Mouse (Mus musculus) liver, embryonic 14.5 days (tissue): ENCODE results near the gene Scgn. TPM values are rescaled to one million over a fixed set of nuclear protein-coding genes. Genes with fewer than 3 reads are reported as not detected.

Source experiments
- ATAC-seq: fragments of 200-750 bp; cut with Nextera tagmentation; 2 replicates; pipeline ENCODE4 v1.8.0; 2017; ENCODE audit warnings: moderate number of reproducible peaks, mild to moderate bottlenecking, moderate library complexity; ENCODE audit not compliant: insufficient read depth
- DNase-seq, 3 experiments: peaks; one replicate each; pipeline ENCODE4 v3.0.0-alpha.2; 2012 to 2013; ENCODE audit warnings: low read depth in 3 of 3, low spot score in 3 of 3
- H3K27ac ChIP-seq: fragments of 300-500 bp; sonication (generic); 2 replicates; pipeline ENCODE4 v1.5.1; 2014; ENCODE audit warnings: moderate library complexity, mild to moderate bottlenecking, control low read depth, inconsistent platforms
- H3K27me3 ChIP-seq: fragments of 300-500 bp; sonication (generic); 2 replicates; pipeline ENCODE4 v1.6.1; 2014; ENCODE audit warnings: mild to moderate bottlenecking, low read length, moderate library complexity; ENCODE audit not compliant: control insufficient read depth, insufficient read depth
- H3K36me3 ChIP-seq: fragments of 300-500 bp; sonication (generic); replicated peaks from 2 replicates; pipeline ENCODE4 v1.6.1; 2014; ENCODE audit warnings: low read depth; ENCODE audit not compliant: control insufficient read depth, insufficient read depth
- H3K4me1 ChIP-seq, 2 experiments: fragments of 200-500 bp in 1 of 2; fragments of 300-500 bp in 1 of 2; sonication (generic) in 1 of 2; replicated peaks; 2 replicates each; pipeline ENCODE4 v1.6.1; 2012 to 2014; ENCODE audit warnings: antibody characterized with exemption in 1 of 2, inconsistent platforms in 1 of 2, low read length in 1 of 2; ENCODE audit not compliant: control insufficient read depth in 2 of 2, insufficient read depth in 2 of 2
- H3K4me2 ChIP-seq: fragments of 300-500 bp; sonication (generic); 2 replicates; pipeline ENCODE4 v1.6.1; 2014; ENCODE audit warnings: low read depth, mild to moderate bottlenecking, control low read depth, moderate library complexity
- H3K4me3 ChIP-seq, 2 experiments: fragments of 200-500 bp in 1 of 2; fragments of 300-500 bp in 1 of 2; sonication (generic) in 1 of 2; 2 replicates each; pipeline ENCODE4 v1.5.1; 2012 to 2014; ENCODE audit warnings: low read depth in 2 of 2, low read length in 2 of 2, mild to moderate bottlenecking in 2 of 2, control low read depth in 1 of 2, inconsistent platforms in 1 of 2, moderate library complexity in 1 of 2; ENCODE audit not compliant: insufficient read depth in 1 of 2
- H3K9ac ChIP-seq: fragments of 300-500 bp; sonication (generic); replicated peaks from 2 replicates; pipeline ENCODE4 v1.6.1; 2014; ENCODE audit warnings: mild to moderate bottlenecking, control low read depth, moderate library complexity
- H3K9me3 ChIP-seq: fragments of 300-500 bp; sonication (generic); 2 replicates; pipeline ENCODE4 v1.6.1; 2016; ENCODE audit warnings: low read length, mixed read lengths; ENCODE audit not compliant: control insufficient read depth
- CTCF ChIP-seq: IDR thresholded peaks from 2 replicates; pipeline ENCODE4 v1.5.1; 2016; ENCODE audit warnings: antibody characterized with exemption, low read depth, control low read depth
- EP300 ChIP-seq: IDR thresholded peaks from 2 replicates; pipeline ENCODE4 v1.6.1; 2016; ENCODE audit warnings: antibody characterized with exemption, low read depth
- WGBS: fragments of 180-500 bp; shearing (Covaris S2); extraction: QIAGEN DNeasy Blood & Tissue Kit; methylation state at CpG from one replicate; pipeline ENCODE4 v1.1.7; 2014; ENCODE audit not compliant: insufficient replicate concordance; 5-methylcytosine and 5-hydroxymethylcytosine counted together
- polyA plus RNA-seq, 2 experiments: library from polyadenylated mRNA; depleted of rRNA in 1 of 2; stranded (reverse) in 1 of 2; unstranded in 1 of 2; fragments of >200 nt; fragmentation: Nextera tagmentation in 1 of 2; extraction: Ambion mirVana in 1 of 2; gene quantifications; 2 replicates each; pipeline versions ENCODE4 v1.2.1 to v1.2.3; 2012 to 2014

The Scgn gene
- polyA plus RNA-seq, 2 experiments, result not detected

DNA sequence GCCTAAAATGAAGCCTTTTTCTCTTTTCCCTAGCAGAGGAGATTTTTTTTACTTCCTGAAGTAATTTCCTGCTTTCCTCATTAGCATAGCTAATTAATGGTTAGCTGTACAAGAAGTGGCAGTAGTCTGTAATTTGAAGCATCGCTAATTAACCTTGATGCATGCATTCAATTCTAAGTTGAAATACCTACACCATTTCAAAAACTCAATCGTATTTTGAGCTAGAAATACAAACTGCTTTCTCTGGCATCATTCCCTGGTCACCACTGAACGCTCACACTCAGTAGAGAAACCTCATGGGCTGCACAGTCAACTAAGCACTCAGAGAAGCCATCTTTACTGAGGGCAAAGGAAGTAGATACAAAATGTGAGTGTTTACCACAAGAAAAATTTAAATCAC, 3.7 kb upstream of the Scgn start:
- H3K36me3 ChIP-seq, result no peaks in the 10 kb centered on the region
- no peak overlapping the region for H3K9ac ChIP-seq
- WGBS, result 51% methylated on average over 3 of the region's 3 CpGs
- no peak overlapping the region for H3K4me2 ChIP-seq
- DNase-seq (no peak), ATAC-seq (no peak)
- peaks cover 20% of the 10 kb centered on the region for H3K27me3 ChIP-seq
- no peak overlapping the region for H3K4me3 ChIP-seq
- no peaks in the 10 kb centered on the region for H3K9me3 ChIP-seq
- H3K4me1 ChIP-seq, result no peaks in the 10 kb centered on the region
- H3K27ac ChIP-seq, result no peak overlapping the region
- no peak for TF ChIP-seq EP300
- TF ChIP-seq CTCF, result no peak

DNA sequence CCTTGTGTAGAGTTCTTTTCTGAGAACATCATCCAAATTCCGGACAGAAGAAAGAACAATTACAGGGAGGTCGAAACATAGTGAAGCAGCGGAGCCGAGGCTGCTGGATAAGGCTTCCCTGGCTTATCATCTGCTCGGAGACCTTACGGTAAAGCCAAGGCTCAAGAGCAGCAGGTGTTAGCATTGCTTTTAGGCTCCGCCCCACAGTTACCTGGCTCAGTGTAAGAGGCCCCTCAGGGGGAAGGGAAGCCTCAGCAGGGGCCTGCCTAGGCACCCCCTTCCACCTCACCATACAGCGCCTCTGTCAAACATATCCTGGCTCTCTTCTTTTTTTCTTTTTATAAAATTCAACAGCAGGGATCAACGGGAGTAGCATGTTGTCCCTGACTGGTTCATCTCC, 3.0 kb upstream of the Scgn start:
- Histone ChIP-seq H3K27me3 (peaks cover 20% of the 10 kb centered on the region), H3K9ac (no peak overlapping the region)
- ATAC-seq, result no peak

DNA sequence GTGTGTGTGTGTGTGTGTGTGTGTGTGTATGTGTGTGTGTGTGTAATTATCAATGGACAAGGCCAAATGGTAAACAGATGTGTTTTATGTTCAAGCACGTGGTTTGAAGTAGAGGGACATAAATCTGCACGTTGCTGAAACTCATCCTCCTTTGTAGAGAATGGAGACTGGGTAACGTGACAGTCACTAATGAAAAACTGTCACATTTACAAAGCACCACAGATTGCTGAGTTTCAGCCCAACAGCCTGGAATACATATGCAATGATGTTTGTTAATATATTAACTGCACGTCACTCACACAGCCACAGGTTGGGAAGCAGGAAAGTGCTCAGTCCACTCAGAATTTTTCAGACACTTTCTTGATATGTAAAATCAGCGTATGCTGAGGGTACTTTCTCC, 563 bp downstream of the Scgn start:
- ATAC-seq, result no peak
- TF ChIP-seq CTCF, result no peak
- no peak for TF ChIP-seq EP300
- 33% methylated on average over 5 of the region's 5 CpGs for WGBS
- Histone ChIP-seq H3K36me3 (no peaks in the 10 kb centered on the region), H3K4me1 (no peaks in the 10 kb centered on the region), H3K4me2 (no peak overlapping the region), H3K9ac (no peak overlapping the region), H3K27ac (no peak overlapping the region), H3K4me3 (no peak overlapping the region), H3K9me3 (no peaks in the 10 kb centered on the region), H3K27me3 (peaks cover 20% of the 10 kb centered on the region)
- no peak for DNase-seq

More for the DNA sequence above, 3.0 kb upstream of the Scgn start:
- Histone ChIP-seq H3K4me2 (no peak overlapping the region), H3K27ac (no peak overlapping the region), H3K9me3 (no peaks in the 10 kb centered on the region), H3K36me3 (no peaks in the 10 kb centered on the region), H3K4me3 (no peak overlapping the region), H3K4me1 (no peaks in the 10 kb centered on the region)
- no peak for DNase-seq
- 18% methylated on average over 9 of the region's 9 CpGs for WGBS
- no peak for TF ChIP-seq EP300
- TF ChIP-seq CTCF, result no peak

GRCm38 (mm10) chr13:23985130-23985529, 5.9 kb downstream of the Scgn start:
- no peaks in the 10 kb centered on the region for H3K36me3 ChIP-seq
- no peak overlapping the region for H3K27ac ChIP-seq
- TF ChIP-seq CTCF (no peak), EP300 (no peak)
- no peaks in the 10 kb centered on the region for H3K4me1 ChIP-seq
- no peaks in the 10 kb centered on the region for H3K27me3 ChIP-seq
- H3K4me2 ChIP-seq, result no peak overlapping the region
- H3K4me3 ChIP-seq, result no peak overlapping the region
- WGBS, result 39% methylated on average over 3 of the region's 3 CpGs
- no peak overlapping the region for H3K9ac ChIP-seq
- H3K9me3 ChIP-seq, result no peaks in the 10 kb centered on the region
- DNase-seq (no peak), ATAC-seq (no peak)

GRCm38 (mm10) chr13:23972271-23972670, 18.7 kb downstream of the Scgn start:
- Histone ChIP-seq H3K4me2 (no peak overlapping the region), H3K27ac (no peak overlapping the region), H3K4me3 (no peak overlapping the region), H3K27me3 (no peaks in the 10 kb centered on the region), H3K4me1 (no peaks in the 10 kb centered on the region), H3K9ac (no peak overlapping the region), H3K36me3 (no peaks in the 10 kb centered on the region), H3K9me3 (no peaks in the 10 kb centered on the region)
- WGBS, result 44% methylated on average over 5 of the region's 5 CpGs
- DNase-seq (no peak), ATAC-seq (no peak)
- no peak for TF ChIP-seq CTCF
- no peak for TF ChIP-seq EP300

DNA sequence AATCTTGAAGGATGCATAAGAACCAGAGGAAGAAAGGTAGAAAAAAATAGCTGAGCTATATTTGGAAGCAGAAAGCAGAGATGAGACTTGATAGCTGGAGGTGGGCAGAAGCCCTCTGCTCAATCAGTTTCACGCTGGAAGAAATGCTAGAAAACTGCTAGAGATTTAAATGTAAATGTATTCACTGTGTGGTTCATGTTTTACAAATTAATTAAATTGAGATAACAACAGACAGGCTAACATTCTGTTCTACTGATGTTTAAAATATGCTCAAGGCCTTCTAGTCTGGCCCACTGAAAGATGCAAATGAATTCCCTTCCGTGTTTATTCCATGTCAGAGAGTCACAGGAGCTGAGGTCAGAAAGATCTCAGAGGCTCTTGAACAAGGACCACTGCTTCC, 19.1 kb downstream of the Scgn start:
- Histone ChIP-seq H3K27ac (no peak overlapping the region), H3K9me3 (no peaks in the 10 kb centered on the region), H3K4me2 (no peak overlapping the region), H3K4me1 (no peaks in the 10 kb centered on the region), H3K9ac (no peak overlapping the region), H3K27me3 (no peaks in the 10 kb centered on the region), H3K4me3 (no peak overlapping the region), H3K36me3 (no peaks in the 10 kb centered on the region)
- ATAC-seq (no peak), DNase-seq (no peak)
- 48% methylated on average over 2 of the region's 2 CpGs for WGBS
- TF ChIP-seq EP300 (no peak), CTCF (no peak)
